Mouse (Mus musculus): ENCODE data around the gene Akr7a5. TPM values are rescaled to one million over a fixed set of nuclear protein-coding genes. Genes with fewer than 3 reads are reported as not detected.

Gene Akr7a5
- polyA plus RNA-seq, 1 experiment from 2014 or later, result 72.7 TPM

DNA sequence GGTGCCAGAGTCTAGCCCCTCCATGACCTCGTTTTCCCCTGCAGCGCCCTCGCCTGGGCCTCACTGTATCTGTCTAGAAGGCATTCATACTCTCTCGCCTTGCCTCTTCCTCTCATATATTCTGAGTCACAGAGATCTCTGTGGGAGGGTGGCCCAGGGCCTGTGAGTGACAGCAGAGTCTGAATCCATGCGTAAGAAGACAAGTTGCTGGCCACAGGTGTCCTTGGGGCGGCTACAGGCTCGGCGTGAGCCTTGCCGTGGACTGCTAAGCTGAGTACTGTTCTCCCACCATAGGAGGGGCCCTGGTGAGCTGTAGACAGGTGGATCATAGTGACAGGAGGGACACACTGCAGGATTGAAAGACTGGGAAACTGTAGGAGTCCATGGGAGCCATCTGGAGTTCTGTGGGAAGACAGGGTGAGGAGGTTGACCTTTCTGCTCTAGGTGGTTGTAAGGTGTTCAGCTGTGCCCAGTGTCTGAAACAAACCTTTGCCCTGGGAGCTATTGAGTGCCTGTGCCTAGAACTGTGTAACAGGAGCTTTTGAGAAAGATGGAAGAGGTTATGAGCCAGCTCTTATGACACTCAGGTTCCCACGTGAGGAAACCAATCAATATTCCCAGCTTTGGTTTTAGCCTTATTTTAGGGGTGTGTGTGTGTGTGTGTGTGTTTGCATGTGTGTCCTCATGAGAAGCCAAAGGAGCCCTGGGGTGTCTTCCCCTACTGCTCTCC lies 37.4 kb upstream of the Akr7a5 start:
- H3K9ac ChIP-seq (ENCODE audit: low read depth, low read length), result no peak overlapping the region
- no peak for ATAC-seq (replicated peaks; ENCODE audit: low FRiP score)
- H3K9me3 ChIP-seq (ENCODE audit: control insufficient read depth, low read length), result no peaks in the 10 kb centered on the region
- no peak overlapping the region for H3K4me3 ChIP-seq (ENCODE audit: low read depth, low read length)
- 89% methylated on average over 10 of the region's 10 CpGs for WGBS
- no peak for DNase-seq (ENCODE audit: low spot score)
- no peaks in the 10 kb centered on the region for H3K27me3 ChIP-seq (replicated peaks; ENCODE audit: control insufficient read depth, insufficient read depth, low read length)
- H3K4me2 ChIP-seq, result no peak overlapping the region
- no peaks in the 10 kb centered on the region for H3K4me1 ChIP-seq (replicated peaks; ENCODE audit: control insufficient read depth, insufficient read depth, low read length)
- peaks cover 6% of the 10 kb centered on the region; the same call in 1 of the 2 replicates for H3K36me3 ChIP-seq (ENCODE audit: control insufficient read depth, insufficient read depth, low read length)
- no peak overlapping the region for H3K27ac ChIP-seq (ENCODE audit: low read depth, low read length)

GRCm38 (mm10) chr4:139274573-139274972 lies 36.0 kb upstream of the Akr7a5 start:
- no peak overlapping the region for H3K4me3 ChIP-seq (ENCODE audit: low read depth, low read length)
- no peak for DNase-seq (ENCODE audit: low spot score)
- no peaks in the 10 kb centered on the region for H3K27me3 ChIP-seq (replicated peaks; ENCODE audit: control insufficient read depth, insufficient read depth, low read length)
- no peaks in the 10 kb centered on the region for H3K9me3 ChIP-seq (ENCODE audit: control insufficient read depth, low read length)
- H3K36me3 ChIP-seq (ENCODE audit: control insufficient read depth, insufficient read depth, low read length), result peaks cover 6% of the 10 kb centered on the region; the same call in 1 of the 2 replicates
- 88% methylated on average over 7 of the region's 7 CpGs for WGBS
- ATAC-seq (replicated peaks; ENCODE audit: low FRiP score), result no peak
- no peak overlapping the region for H3K9ac ChIP-seq (ENCODE audit: low read depth, low read length)
- no peaks in the 10 kb centered on the region for H3K4me1 ChIP-seq (replicated peaks; ENCODE audit: control insufficient read depth, insufficient read depth, low read length)
- no peak overlapping the region for H3K4me2 ChIP-seq
- H3K27ac ChIP-seq (ENCODE audit: low read depth, low read length), result no peak overlapping the region

- WGBS, result 90% methylated on average over 7 of the region's 7 CpGs
- Histone ChIP-seq H3K4me1 (replicated peaks; ENCODE audit: control insufficient read depth, insufficient read depth, low read length) (no peaks in the 10 kb centered on the region), H3K27ac (ENCODE audit: low read depth, low read length) (no peak overlapping the region), H3K4me2 (no peak overlapping the region), H3K27me3 (replicated peaks; ENCODE audit: control insufficient read depth, insufficient read depth, low read length) (no peaks in the 10 kb centered on the region), H3K4me3 (ENCODE audit: low read depth, low read length) (no peak overlapping the region), H3K9ac (ENCODE audit: low read depth, low read length) (no peak overlapping the region), H3K36me3 (ENCODE audit: control insufficient read depth, insufficient read depth, low read length) (peaks cover 16% of the 10 kb centered on the region; the same call in 1 of the 2 replicates), H3K9me3 (ENCODE audit: control insufficient read depth, low read length) (no peaks in the 10 kb centered on the region)
- no peak for ATAC-seq (replicated peaks; ENCODE audit: low FRiP score)
- DNase-seq (ENCODE audit: low spot score), result no peak
These were observed 34.1 kb upstream of the Akr7a5 start for GRCm38 (mm10) chr4:139276411-139276810.

DNA sequence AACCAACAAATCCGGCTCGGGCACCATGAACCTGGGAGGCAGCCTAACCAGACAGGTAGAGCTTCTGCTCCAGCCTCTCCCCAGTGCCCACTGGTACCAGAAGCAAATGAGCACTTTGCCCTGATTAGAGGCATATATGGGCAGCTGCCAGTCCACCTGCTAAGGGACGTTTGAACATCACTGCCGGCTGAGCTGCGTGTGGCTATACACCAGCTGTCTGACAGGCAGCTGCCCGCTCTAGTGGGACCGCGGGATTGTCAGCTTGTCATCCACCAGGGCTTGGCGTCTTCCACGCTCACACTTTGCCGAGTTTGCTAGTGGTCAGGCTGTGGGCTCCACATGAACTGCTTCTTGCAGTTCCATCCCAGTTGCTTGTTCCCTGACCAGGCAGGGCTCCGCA lies 30.0 kb upstream of the Akr7a5 start:
- Histone ChIP-seq H3K9ac (ENCODE audit: low read depth, low read length) (no peak overlapping the region), H3K4me2 (no peak overlapping the region), H3K4me1 (replicated peaks; ENCODE audit: control insufficient read depth, insufficient read depth, low read length) (no peaks in the 10 kb centered on the region), H3K4me3 (ENCODE audit: low read depth, low read length) (no peak overlapping the region), H3K27me3 (replicated peaks; ENCODE audit: control insufficient read depth, insufficient read depth, low read length) (no peaks in the 10 kb centered on the region), H3K36me3 (ENCODE audit: control insufficient read depth, insufficient read depth, low read length) (peaks cover 24% of the 10 kb centered on the region), H3K9me3 (ENCODE audit: control insufficient read depth, low read length) (no peaks in the 10 kb centered on the region), H3K27ac (ENCODE audit: low read depth, low read length) (no peak overlapping the region)
- ATAC-seq (replicated peaks; ENCODE audit: low FRiP score), result no peak
- no peak for DNase-seq (ENCODE audit: low spot score)
- WGBS, result 94% methylated on average over 12 of the region's 12 CpGs

GRCm38 (mm10) chr4:139281791-139282345 lies 28.7 kb upstream of the Akr7a5 start:
- no peak overlapping the region for H3K4me3 ChIP-seq (ENCODE audit: low read depth, low read length)
- WGBS, result 90% methylated on average over 16 of the region's 16 CpGs
- no peak for DNase-seq (ENCODE audit: low spot score)
- no peaks in the 10 kb centered on the region for H3K27me3 ChIP-seq (replicated peaks; ENCODE audit: control insufficient read depth, insufficient read depth, low read length)
- H3K27ac ChIP-seq (ENCODE audit: low read depth, low read length), result no peak overlapping the region
- H3K4me2 ChIP-seq, result no peak overlapping the region
- no peaks in the 10 kb centered on the region for H3K4me1 ChIP-seq (replicated peaks; ENCODE audit: control insufficient read depth, insufficient read depth, low read length)
- H3K36me3 ChIP-seq (ENCODE audit: control insufficient read depth, insufficient read depth, low read length), result peaks cover 26% of the 10 kb centered on the region
- H3K9ac ChIP-seq (ENCODE audit: low read depth, low read length), result no peak overlapping the region
- no peak for ATAC-seq (replicated peaks; ENCODE audit: low FRiP score)
- no peaks in the 10 kb centered on the region for H3K9me3 ChIP-seq (ENCODE audit: control insufficient read depth, low read length)

DNA sequence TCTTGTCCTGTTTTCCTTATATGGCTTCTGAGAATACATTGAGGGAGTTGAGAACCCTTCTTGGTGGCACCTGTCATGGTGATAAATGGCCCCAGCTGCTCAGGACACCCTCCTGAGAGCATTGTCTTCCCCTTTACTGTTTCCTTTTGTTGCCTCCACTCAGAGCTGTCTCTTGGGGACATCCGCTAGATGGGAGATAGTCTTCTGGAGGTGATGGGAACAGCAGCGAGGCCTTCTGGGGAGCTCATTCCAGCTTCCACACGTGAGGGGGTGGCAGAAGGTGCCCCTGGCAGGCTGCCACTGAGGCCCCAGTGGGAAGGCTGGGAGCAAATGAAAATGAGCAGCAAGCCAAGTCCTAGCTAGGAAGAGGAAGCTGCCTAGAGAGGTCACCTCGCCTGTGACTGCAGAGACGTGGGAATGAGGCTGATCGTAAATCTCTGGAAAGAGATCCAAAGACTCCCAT lies 27.6 kb upstream of the Akr7a5 start:
- Histone ChIP-seq H3K4me3 (ENCODE audit: low read depth, low read length) (no peak overlapping the region), H3K36me3 (ENCODE audit: control insufficient read depth, insufficient read depth, low read length) (peaks cover 30% of the 10 kb centered on the region), H3K4me1 (replicated peaks; ENCODE audit: control insufficient read depth, insufficient read depth, low read length) (no peaks in the 10 kb centered on the region), H3K9ac (ENCODE audit: low read depth, low read length) (no peak overlapping the region), H3K9me3 (ENCODE audit: control insufficient read depth, low read length) (no peaks in the 10 kb centered on the region), H3K27me3 (replicated peaks; ENCODE audit: control insufficient read depth, insufficient read depth, low read length) (no peaks in the 10 kb centered on the region), H3K27ac (ENCODE audit: low read depth, low read length) (no peak overlapping the region), H3K4me2 (no peak overlapping the region)
- WGBS, result 79% methylated on average over 6 of the region's 6 CpGs
- ATAC-seq (replicated peaks; ENCODE audit: low FRiP score) (no peak), DNase-seq (ENCODE audit: low spot score) (no peak)

GRCm38 (mm10) chr4:139284877-139285276 lies 25.7 kb upstream of the Akr7a5 start:
- DNase-seq (ENCODE audit: low spot score) (no peak), ATAC-seq (replicated peaks; ENCODE audit: low FRiP score) (no peak)

GRCm38 (mm10) chr4:139286234-139286633 lies 24.3 kb upstream of the Akr7a5 start:
- DNase-seq (ENCODE audit: low spot score) (no peak), ATAC-seq (replicated peaks; ENCODE audit: low FRiP score) (no peak)
- H3K9ac ChIP-seq (ENCODE audit: low read depth, low read length), result no peak overlapping the region
- H3K4me2 ChIP-seq, result no peak overlapping the region
- WGBS, result 81% methylated on average over 5 of the region's 5 CpGs
- no peaks in the 10 kb centered on the region for H3K9me3 ChIP-seq (ENCODE audit: control insufficient read depth, low read length)
- H3K4me1 ChIP-seq (replicated peaks; ENCODE audit: control insufficient read depth, insufficient read depth, low read length), result no peaks in the 10 kb centered on the region
- H3K27ac ChIP-seq (ENCODE audit: low read depth, low read length), result no peak overlapping the region
- peaks cover 38% of the 10 kb centered on the region for H3K36me3 ChIP-seq (ENCODE audit: control insufficient read depth, insufficient read depth, low read length)
- no peak overlapping the region for H3K4me3 ChIP-seq (ENCODE audit: low read depth, low read length)
- no peaks in the 10 kb centered on the region for H3K27me3 ChIP-seq (replicated peaks; ENCODE audit: control insufficient read depth, insufficient read depth, low read length)

More at GRCm38 (mm10) chr4:139284877-139285276, 25.7 kb upstream of the Akr7a5 start:
- Histone ChIP-seq H3K9me3 (ENCODE audit: control insufficient read depth, low read length) (no peaks in the 10 kb centered on the region), H3K27ac (ENCODE audit: low read depth, low read length) (no peak overlapping the region), H3K9ac (ENCODE audit: low read depth, low read length) (no peak overlapping the region), H3K4me3 (ENCODE audit: low read depth, low read length) (no peak overlapping the region), H3K36me3 (ENCODE audit: control insufficient read depth, insufficient read depth, low read length) (peaks cover 36% of the 10 kb centered on the region), H3K4me1 (replicated peaks; ENCODE audit: control insufficient read depth, insufficient read depth, low read length) (no peaks in the 10 kb centered on the region), H3K4me2 (no peak overlapping the region), H3K27me3 (replicated peaks; ENCODE audit: control insufficient read depth, insufficient read depth, low read length) (no peaks in the 10 kb centered on the region)
- 86% methylated on average over 15 of the region's 15 CpGs for WGBS
